Mouse (Mus musculus): Measurements from ENCODE around the gene Gm29094. TPM values are rescaled to one million over a fixed set of nuclear protein-coding genes. Genes with fewer than 3 reads are reported as not detected.
"Not testable (repeated sequence)": the region's sequence is repeated elsewhere in the genome, so short reads cannot be mapped to it uniquely, and the experiment has no call there.

The Gm29094 gene
- polyA plus RNA-seq (2021) = not detected

GRCm38 (mm10) chr9:89198969-89199416, at the start of gene Gm29094, which contains the start of gene Bcl2a1b:
Gene Gm29094 (plus strand): TSS chr9:89199379.
Gene Bcl2a1b (plus strand): TSS chr9:89199209.
- ATAC-seq; H3K27me3 ChIP-seq; DNase-seq (ENCODE audit: low read depth, low spot score); CTCF ChIA-PET; POLR2A ChIA-PET; in situ Hi-C loops (cut with MboI; ENCODE audit: low pct_unique_long_range_greater_than_20kb): not testable (repeated sequence)

GRCm38 (mm10) chr9:89172539-89172938, 26.6 kb upstream of the Gm29094 start:
- in situ Hi-C loops (cut with MboI; ENCODE audit: low pct_unique_long_range_greater_than_20kb); H3K27me3 ChIP-seq; ATAC-seq; POLR2A ChIA-PET; CTCF ChIA-PET; DNase-seq (ENCODE audit: low read depth, low spot score): not testable (repeated sequence)

- in situ Hi-C loops (cut with MboI; ENCODE audit: low pct_unique_long_range_greater_than_20kb); H3K27me3 ChIP-seq; POLR2A ChIA-PET; CTCF ChIA-PET: not testable (repeated sequence)
- peak; percentile 77 for TF ChIP-seq CTCF (IDR thresholded peaks at IDR 0.05)
- DNase-seq (ENCODE audit: low read depth, low spot score) (peak; percentile 0), ATAC-seq (peak; percentile 97)
These were observed 20.3 kb upstream of the Gm29094 start for GRCm38 (mm10) chr9:89178833-89179232.

- POLR2A ChIA-PET; H3K27me3 ChIP-seq; CTCF ChIA-PET; DNase-seq (ENCODE audit: low read depth, low spot score); in situ Hi-C loops (cut with MboI; ENCODE audit: low pct_unique_long_range_greater_than_20kb); ATAC-seq: not testable (repeated sequence)
These were observed 19.7 kb upstream of the Gm29094 start for GRCm38 (mm10) chr9:89179469-89179868.

- H3K27me3 ChIP-seq; POLR2A ChIA-PET; DNase-seq (ENCODE audit: low read depth, low spot score); ATAC-seq; in situ Hi-C loops (cut with MboI; ENCODE audit: low pct_unique_long_range_greater_than_20kb); CTCF ChIA-PET: not testable (repeated sequence)
These were observed 12.2 kb upstream of the Gm29094 start for GRCm38 (mm10) chr9:89187006-89187405.

- ATAC-seq; DNase-seq (ENCODE audit: low read depth, low spot score); H3K27me3 ChIP-seq; POLR2A ChIA-PET; in situ Hi-C loops (cut with MboI; ENCODE audit: low pct_unique_long_range_greater_than_20kb); CTCF ChIA-PET: not testable (repeated sequence)
These were observed 3.7 kb upstream of the Gm29094 start for GRCm38 (mm10) chr9:89195483-89195882.

- POLR2A ChIA-PET; DNase-seq (ENCODE audit: low read depth, low spot score); H3K27me3 ChIP-seq; CTCF ChIA-PET; in situ Hi-C loops (cut with MboI; ENCODE audit: low pct_unique_long_range_greater_than_20kb); ATAC-seq: not testable (repeated sequence)
These were observed 1.7 kb upstream of the Gm29094 start for GRCm38 (mm10) chr9:89197509-89197908.

- ATAC-seq; in situ Hi-C loops (cut with MboI; ENCODE audit: low pct_unique_long_range_greater_than_20kb); H3K27me3 ChIP-seq; CTCF ChIA-PET; DNase-seq (ENCODE audit: low read depth, low spot score); POLR2A ChIA-PET: not testable (repeated sequence)
These were observed 830 bp upstream of the Gm29094 start for GRCm38 (mm10) chr9:89198349-89198748.

- CTCF ChIA-PET; POLR2A ChIA-PET; H3K27me3 ChIP-seq; in situ Hi-C loops (cut with MboI; ENCODE audit: low pct_unique_long_range_greater_than_20kb); DNase-seq (ENCODE audit: low read depth, low spot score); ATAC-seq: not testable (repeated sequence)
These were observed 3.1 kb downstream of the Gm29094 start for GRCm38 (mm10) chr9:89202256-89202655.

GRCm38 (mm10) chr9:89208939-89209338, 9.8 kb downstream of the Gm29094 start:
- POLR2A ChIA-PET; H3K27me3 ChIP-seq; in situ Hi-C loops (cut with MboI; ENCODE audit: low pct_unique_long_range_greater_than_20kb); DNase-seq (ENCODE audit: low read depth, low spot score); ATAC-seq; CTCF ChIA-PET: not testable (repeated sequence)

GRCm38 (mm10) chr9:89210353-89211064, 11.3 kb downstream of the Gm29094 start, which contains the start of gene Mthfs:
Gene Mthfs (plus strand): TSS chr9:89210676.
- peak; percentile 21 for TF ChIP-seq CTCF (IDR thresholded peaks at IDR 0.05)
- DNase-seq (ENCODE audit: low read depth, low spot score); CTCF ChIA-PET; POLR2A ChIA-PET; H3K27me3 ChIP-seq; in situ Hi-C loops (cut with MboI; ENCODE audit: low pct_unique_long_range_greater_than_20kb): not testable (repeated sequence)
- peak; percentile 33 for ATAC-seq

GRCm38 (mm10) chr9:89211065-89211858, 12.1 kb downstream of the Gm29094 start:
- CTCF ChIA-PET; POLR2A ChIA-PET; in situ Hi-C loops (cut with MboI; ENCODE audit: low pct_unique_long_range_greater_than_20kb); H3K27me3 ChIP-seq; DNase-seq (ENCODE audit: low read depth, low spot score): not testable (repeated sequence)
- ATAC-seq = peak; percentile 97
